ENCODE assay signal across 37 mouse cellular contexts in genomic region chr15:6468845-6469244, GRCm38 (mm10). TPM values are rescaled to one million over a fixed set of nuclear protein-coding genes. Genes with fewer than 3 reads are reported as not detected.
A peak's percentile ranks its signal among the peaks of the same experiment; 100 is the strongest.
DNase-seq lines count a peak whose midpoint lies in the region; ATAC-seq and TF ChIP-seq lines count a peak whose summit lies in the region.
"Had no signal": no experiment of that assay in that cellular context is flagged by ENCODE, and none has a peak within 500 bp of the region (broad histone marks: within the 10 kb centered on the region; RNA-seq: fewer than 3 reads in every experiment).

No protein-coding gene starts in this region.

- no peak overlapping the region for H3K9ac ChIP-seq in kidney, postnatal 0 days (ENCODE audit: low read depth, low read length)
- H3K9ac ChIP-seq: embryonic facial prominence, embryonic 12.5 days; liver, embryonic 14.5 days; midbrain, embryonic 13.5 days had no signal

- no peaks in the 10 kb centered on the region for H3K9me3 ChIP-seq in kidney, postnatal 0 days (replicated peaks; ENCODE audit: low read length)
- H3K9me3 ChIP-seq: embryonic facial prominence, embryonic 12.5 days; midbrain, embryonic 13.5 days had no signal

- WGBS in kidney, postnatal 0 days = 95% methylated on average over 1 of the region's 1 CpGs

- no peak overlapping the region for H3K4me3 ChIP-seq in kidney, postnatal 0 days (replicated peaks; ENCODE audit: low read depth, low read length)
- H3K4me3 ChIP-seq: embryonic facial prominence, embryonic 12.5 days; gastrocnemius, adult 2 months; midbrain, embryonic 13.5 days had no signal

- no peaks in the 10 kb centered on the region for H3K27me3 ChIP-seq in kidney, postnatal 0 days (ENCODE audit: insufficient read depth, low read length)
- H3K27me3 ChIP-seq: embryonic facial prominence, embryonic 12.5 days; midbrain, embryonic 13.5 days had no signal

- TF ChIP-seq CTCF in kidney, postnatal 0 days (IDR thresholded peaks at IDR 0.05; ENCODE audit: low read depth) = peak; percentile 23; the same call in 1 of the 2 replicates

- no peak overlapping the region for H3K4me2 ChIP-seq in kidney, postnatal 0 days (ENCODE audit: low read length)
- H3K4me2 ChIP-seq: embryonic facial prominence, embryonic 12.5 days; midbrain, embryonic 13.5 days had no signal

- H3K36me3 ChIP-seq in kidney, postnatal 0 days (ENCODE audit: insufficient read depth, low read length) = no peaks in the 10 kb centered on the region
- H3K36me3 ChIP-seq: embryonic facial prominence, embryonic 12.5 days; midbrain, embryonic 13.5 days had no signal

- intact Hi-C loops in left cerebral cortex, postnatal 36 days (cut with DNase I) = no loop called here

- DNase-seq in kidney, postnatal 0 days (ENCODE audit: low spot score) = no peak
- DNase-seq in kidney, postnatal 10 days = no peak
- DNase-seq in 3T3-L1 (ENCODE audit: low read depth, low spot score) = peak; percentile 53
- DNase-seq in brain, adult 2 months (ENCODE audit: low read depth, low spot score) = peak; percentile 10
- DNase-seq in left cerebral cortex, postnatal 36 days (ENCODE audit: low spot score in 2 of 2) = no peak
- no peak for DNase-seq in ovary, postnatal 36 days (ENCODE audit: low spot score)
- DNase-seq in cerebellum, postnatal 25 days = no peak
- DNase-seq: adrenal gland, adult 8-10 months; cerebellum, adult 8-10 months; cerebellum, postnatal 36 days; embryo, embryonic 11 days; gastrocnemius, adult 2 months; heart, postnatal 14 days; kidney, adult 8-10 months; kidney, postnatal 14 days; layer of hippocampus, adult 9-11 months; liver; lung, adult 2 months; lung, postnatal 10 days; right cerebral cortex, postnatal 4 days; thymus, adult 2 months had no signal

- no peak for ATAC-seq in kidney, postnatal 0 days (replicated peaks; ENCODE audit: low FRiP score, low read depth)
- ATAC-seq in CD4-positive, CD25-positive, alpha-beta regulatory T cell, adult 4 months = peak; percentile 41
- ATAC-seq: forebrain, embryonic 16.5 days; hindbrain, embryonic 16.5 days; midbrain, embryonic 13.5 days had no signal

- H3K4me1 ChIP-seq in kidney, postnatal 0 days (replicated peaks; ENCODE audit: insufficient read depth, low read length) = no peaks in the 10 kb centered on the region
- H3K4me1 ChIP-seq: midbrain, embryonic 13.5 days had no signal

- no peak overlapping the region for H3K27ac ChIP-seq in kidney, postnatal 0 days
- H3K27ac ChIP-seq: embryonic facial prominence, embryonic 12.5 days; gastrocnemius, adult 2 months; liver, embryonic 14.5 days; macrophage; midbrain, embryonic 13.5 days; stomach, postnatal 0 days had no signal

RNA-seq across cellular contexts. Expression of gene C9, which starts 23.7 kb away (rescaled TPM):
- 0.08 TPM in 1 of 2 replicates, not detected in the other for polyA plus RNA-seq in kidney, postnatal 0 days (2015; fragmentation: Nextera tagmentation; extraction: Ambion mirVana)
- polyA plus RNA-seq in CD4-positive, CD25-positive, alpha-beta regulatory T cell, adult 4 months (2017; shearing (Covaris generic)) = not detected
- not detected for total RNA-seq in left cerebral cortex, postnatal 36 days (2021)
- total RNA-seq: gastrocnemius, adult 2 months; granulocyte monocyte progenitor cell, adult 5-6 weeks; heart, postnatal 14 days; left cerebral cortex, postnatal 10 days; megakaryocyte-erythroid progenitor cell, adult 5-6 weeks; neutrophil, adult 5-6 weeks had no signal
- polyA plus RNA-seq: forebrain, embryonic 16.5 days; heart, embryonic 14.5 days; hindbrain, embryonic 11.5 days; hindbrain, embryonic 16.5 days; limb, embryonic 11.5 days; lung, adult 2 months; macrophage; midbrain, embryonic 13.5 days; spleen, adult 2 months; stomach, postnatal 0 days; thymus, adult 2 months had no signal

RNA-seq across cellular contexts. Expression of gene Fyb, which starts 53.8 kb away (rescaled TPM):
- 4.3 and 4.8 TPM in 2 replicates for polyA plus RNA-seq in kidney, postnatal 0 days (2015; fragmentation: Nextera tagmentation; extraction: Ambion mirVana)
- polyA plus RNA-seq in CD4-positive, CD25-positive, alpha-beta regulatory T cell, adult 4 months (2017; shearing (Covaris generic)) = 100 to 1,000 TPM; 684 to 751 TPM
- total RNA-seq in left cerebral cortex, postnatal 36 days (2021) = 1 to 10 TPM; 9.0 to 9.9 TPM

Comparison
In these comparisons a context has a peak if more than half of its experiments do, and no peak if none do; other contexts are left out.
1. DNase-seq: peak in 3T3-L1 (single experiment) and brain, adult 2 months (single experiment); none in kidney, postnatal 0 days (single experiment), kidney, postnatal 10 days (single experiment), left cerebral cortex, postnatal 36 days (0 of 2), ovary, postnatal 36 days (single experiment) and cerebellum, postnatal 25 days (0 of 2).
2. RNA of gene Fyb, which starts 53.8 kb away (polyA plus RNA-seq): 684 to 751 TPM in CD4-positive, CD25-positive, alpha-beta regulatory T cell, adult 4 months; 4.3 to 4.8 TPM in kidney, postnatal 0 days; every median in the first group is over 100 times any median in the second.